Mouse (Mus musculus): ENCODE results near the gene Gpd2. TPM values are rescaled to one million over a fixed set of nuclear protein-coding genes. Genes with fewer than 3 reads are reported as not detected.

Gene Gpd2
- polyA plus RNA-seq (2014; fragmentation: Illumina TruSeq; extraction: RNeasy Lipid Tissue Mini Kit (QIAGEN cat#74804)): 25.7 TPM

GRCm38 (mm10) chr2:57237475-57237919 is at the start of gene Gpd2:
Gene Gpd2 (plus strand): TSS chr2:57237635.

Other genes with a start within 250 kb of the Gpd2 start
- 6.1 TPM for gene Nr4a2, start 113.6 kb upstream of the Gpd2 start, polyA plus RNA-seq (2014; fragmentation: Illumina TruSeq; extraction: RNeasy Lipid Tissue Mini Kit (QIAGEN cat#74804))

Measured in ovary, adult 10 weeks (tissue).